ENCODE assay signal across 9 mouse cellular contexts in genomic region chr7:27552070-27552469, GRCm38 (mm10). TPM values are rescaled to one million over a fixed set of nuclear protein-coding genes. Genes with fewer than 3 reads are reported as not detected.
DNase-seq lines count a peak whose midpoint lies in the region; ATAC-seq lines count a peak whose summit lies in the region.
"Had no signal": no experiment of that assay in that cellular context is flagged by ENCODE, and none has a peak within 500 bp of the region (broad histone marks: within the 10 kb centered on the region; RNA-seq: fewer than 3 reads in every experiment).

No protein-coding gene starts in this region.

- WGBS in lung, embryonic 15.5 days = 43% methylated on average over 5 of the region's 5 CpGs
- WGBS in forebrain, embryonic 14.5 days = 62% methylated on average over 5 of the region's 5 CpGs
- 46% methylated on average over 5 of the region's 5 CpGs for WGBS in liver, embryonic 12.5 days (ENCODE audit: insufficient replicate concordance)
- WGBS in stomach, embryonic 14.5 days = 47% methylated on average over 5 of the region's 5 CpGs

- peaks cover 18% of the 10 kb centered on the region for H3K4me1 ChIP-seq in lung, embryonic 15.5 days
- H3K4me1 ChIP-seq in forebrain, embryonic 14.5 days (ENCODE audit: control insufficient read depth, insufficient read depth, low read length) = peaks cover 10% of the 10 kb centered on the region
- peaks cover 27% of the 10 kb centered on the region for H3K4me1 ChIP-seq in liver, embryonic 12.5 days
- H3K4me1 ChIP-seq in stomach, embryonic 14.5 days (ENCODE audit: control insufficient read depth, insufficient read depth, low read length) = peaks cover 4% of the 10 kb centered on the region; the same call in 1 of the 2 replicates

- H3K4me3 ChIP-seq in lung, embryonic 15.5 days = peak overlapping the region; percentile 68
- peak overlapping the region; percentile 73 for H3K4me3 ChIP-seq in forebrain, embryonic 14.5 days (ENCODE audit: low read depth, low read length)
- H3K4me3 ChIP-seq in liver, embryonic 12.5 days = peak overlapping the region; percentile 87
- peak overlapping the region; percentile 85 for H3K4me3 ChIP-seq in stomach, embryonic 14.5 days (ENCODE audit: low read depth, low read length)

- no peak for ATAC-seq in lung, embryonic 15.5 days (ENCODE audit: borderline replicate concordance, extremely low read depth, low FRiP score, low TSS enrichment)
- ATAC-seq in forebrain, embryonic 14.5 days = no peak
- no peak for ATAC-seq in liver, embryonic 12.5 days
- ATAC-seq in stomach, embryonic 14.5 days (ENCODE audit: insufficient number of reproducible peaks, insufficient read depth, low FRiP score, low read depth) = no peak

- H3K27me3 ChIP-seq in lung, embryonic 15.5 days = no peaks in the 10 kb centered on the region
- no peaks in the 10 kb centered on the region for H3K27me3 ChIP-seq in forebrain, embryonic 14.5 days (replicated peaks; ENCODE audit: control insufficient read depth, insufficient read depth, low read length)
- H3K27me3 ChIP-seq in liver, embryonic 12.5 days (replicated peaks) = no peaks in the 10 kb centered on the region
- H3K27me3 ChIP-seq in stomach, embryonic 14.5 days (ENCODE audit: control insufficient read depth, insufficient read depth, low read length) = no peaks in the 10 kb centered on the region

- DNase-seq in lung, adult 18-20 months = no peak
- no peak for DNase-seq in forebrain, embryonic 14.5 days (ENCODE audit: low spot score)
- no peak for DNase-seq in urinary bladder, postnatal 25 days (ENCODE audit: low spot score)
- no peak for DNase-seq in adrenal gland, postnatal 14 days
- DNase-seq in spleen, postnatal 10 days (ENCODE audit: low spot score in 2 of 2) = no peak
- DNase-seq: gastrocnemius, postnatal 25 days had no signal

- H3K9me3 ChIP-seq in lung, embryonic 15.5 days = no peaks in the 10 kb centered on the region
- H3K9me3 ChIP-seq in forebrain, embryonic 14.5 days (replicated peaks; ENCODE audit: control insufficient read depth, low read length) = no peaks in the 10 kb centered on the region
- no peaks in the 10 kb centered on the region for H3K9me3 ChIP-seq in liver, embryonic 12.5 days (replicated peaks)
- no peaks in the 10 kb centered on the region for H3K9me3 ChIP-seq in stomach, embryonic 14.5 days (ENCODE audit: control insufficient read depth, low read depth, low read length)

- H3K36me3 ChIP-seq in lung, embryonic 15.5 days = no peaks in the 10 kb centered on the region
- peaks cover 9% of the 10 kb centered on the region for H3K36me3 ChIP-seq in forebrain, embryonic 14.5 days (ENCODE audit: control insufficient read depth, insufficient read depth, low read length)
- peaks cover 21% of the 10 kb centered on the region for H3K36me3 ChIP-seq in liver, embryonic 12.5 days
- peaks cover 8% of the 10 kb centered on the region; the same call in 1 of the 2 replicates for H3K36me3 ChIP-seq in stomach, embryonic 14.5 days (ENCODE audit: control insufficient read depth, insufficient read depth, low read length)

- H3K4me2 ChIP-seq in lung, embryonic 15.5 days = peak overlapping the region; percentile 77
- peak overlapping the region; percentile 81 for H3K4me2 ChIP-seq in forebrain, embryonic 14.5 days (ENCODE audit: low read length)
- peak overlapping the region; percentile 87 for H3K4me2 ChIP-seq in liver, embryonic 12.5 days
- peak overlapping the region; percentile 88 for H3K4me2 ChIP-seq in stomach, embryonic 14.5 days (replicated peaks; ENCODE audit: low read depth, low read length)

- H3K27ac ChIP-seq in lung, embryonic 15.5 days = no peak overlapping the region
- no peak overlapping the region for H3K27ac ChIP-seq in forebrain, embryonic 14.5 days (ENCODE audit: low read depth, low read length)
- peak overlapping the region; percentile 66 for H3K27ac ChIP-seq in liver, embryonic 12.5 days
- no peak overlapping the region for H3K27ac ChIP-seq in stomach, embryonic 14.5 days (ENCODE audit: low read length)

- H3K9ac ChIP-seq in lung, embryonic 15.5 days = peak overlapping the region; percentile 40
- H3K9ac ChIP-seq in forebrain, embryonic 14.5 days (ENCODE audit: low read length) = peak overlapping the region; percentile 74; the same call in 1 of the 2 replicates
- 0 out of 2 replicates have a peak overlapping the region, but pooled peaks have one; percentile 35 for H3K9ac ChIP-seq in liver, embryonic 12.5 days
- H3K9ac ChIP-seq in stomach, embryonic 14.5 days (replicated peaks; ENCODE audit: low read depth, low read length) = peak overlapping the region; percentile 77; the same call in 1 of the 2 replicates

RNA-seq across cellular contexts. Expression of gene Pld3, which starts 0.9 kb away (rescaled TPM):
- 74.8 and 78.3 TPM in 2 replicates for polyA plus RNA-seq in lung, embryonic 15.5 days (2015; fragmentation: Nextera tagmentation; extraction: Ambion mirVana)
- 98.6 and 108 TPM in 2 replicates for polyA plus RNA-seq in forebrain, embryonic 14.5 days (2014; fragmentation: Nextera tagmentation; extraction: Ambion mirVana)
- polyA plus RNA-seq in liver, embryonic 12.5 days (2016; fragmentation: Nextera tagmentation; extraction: Ambion mirVana) = 46.6 and 49.1 TPM in 2 replicates
- 75.6 and 78.7 TPM in 2 replicates for polyA plus RNA-seq in stomach, embryonic 14.5 days (2014; fragmentation: Nextera tagmentation; extraction: Ambion mirVana)
- total RNA-seq in adrenal gland, postnatal 14 days (2021) = 87.2 and 100 TPM in 2 replicates

RNA-seq across cellular contexts. Expression of gene 2310022A10Rik, which starts 1.0 kb away (rescaled TPM):
- 24.0 and 24.8 TPM in 2 replicates for polyA plus RNA-seq in lung, embryonic 15.5 days (2015; fragmentation: Nextera tagmentation; extraction: Ambion mirVana)
- 26.3 and 31.2 TPM in 2 replicates for polyA plus RNA-seq in forebrain, embryonic 14.5 days (2014; fragmentation: Nextera tagmentation; extraction: Ambion mirVana)
- polyA plus RNA-seq in liver, embryonic 12.5 days (2016; fragmentation: Nextera tagmentation; extraction: Ambion mirVana) = 26.3 and 27.5 TPM in 2 replicates
- 17.6 and 18.4 TPM in 2 replicates for polyA plus RNA-seq in stomach, embryonic 14.5 days (2014; fragmentation: Nextera tagmentation; extraction: Ambion mirVana)
- 13.6 and 14.4 TPM in 2 replicates for total RNA-seq in adrenal gland, postnatal 14 days (2021)

RNA-seq across cellular contexts. Expression of gene Hipk4, which starts 29.0 kb away (rescaled TPM):
- polyA plus RNA-seq in lung, embryonic 15.5 days (2015; fragmentation: Nextera tagmentation; extraction: Ambion mirVana) = 0.87 and 0.92 TPM in 2 replicates
- polyA plus RNA-seq in forebrain, embryonic 14.5 days (2014; fragmentation: Nextera tagmentation; extraction: Ambion mirVana) = 0.08 and 0.27 TPM in 2 replicates
- 0.17 and 0.23 TPM in 2 replicates for polyA plus RNA-seq in liver, embryonic 12.5 days (2016; fragmentation: Nextera tagmentation; extraction: Ambion mirVana)
- 1.0 and 1.3 TPM in 2 replicates for polyA plus RNA-seq in stomach, embryonic 14.5 days (2014; fragmentation: Nextera tagmentation; extraction: Ambion mirVana)
- total RNA-seq in adrenal gland, postnatal 14 days (2021) = 0.44 and 0.64 TPM in 2 replicates

RNA-seq across cellular contexts. Expression of gene Akt2, which starts 39.3 kb away (rescaled TPM):
- polyA plus RNA-seq in lung, embryonic 15.5 days (2015; fragmentation: Nextera tagmentation; extraction: Ambion mirVana) = 89.6 and 98.5 TPM in 2 replicates
- 80.6 and 85.8 TPM in 2 replicates for polyA plus RNA-seq in forebrain, embryonic 14.5 days (2014; fragmentation: Nextera tagmentation; extraction: Ambion mirVana)
- polyA plus RNA-seq in liver, embryonic 12.5 days (2016; fragmentation: Nextera tagmentation; extraction: Ambion mirVana) = 45.0 and 45.2 TPM in 2 replicates
- 88.8 and 91.5 TPM in 2 replicates for polyA plus RNA-seq in stomach, embryonic 14.5 days (2014; fragmentation: Nextera tagmentation; extraction: Ambion mirVana)
- 197 and 255 TPM in 2 replicates for total RNA-seq in adrenal gland, postnatal 14 days (2021)

RNA-seq across cellular contexts. Expression of gene Prx, which starts 52.9 kb away (rescaled TPM):
- polyA plus RNA-seq in lung, embryonic 15.5 days (2015; fragmentation: Nextera tagmentation; extraction: Ambion mirVana) = 7.2 and 8.7 TPM in 2 replicates
- 0.55 and 0.73 TPM in 2 replicates for polyA plus RNA-seq in forebrain, embryonic 14.5 days (2014; fragmentation: Nextera tagmentation; extraction: Ambion mirVana)
- 0.91 and 1.2 TPM in 2 replicates for polyA plus RNA-seq in liver, embryonic 12.5 days (2016; fragmentation: Nextera tagmentation; extraction: Ambion mirVana)
- 1.4 and 1.5 TPM in 2 replicates for polyA plus RNA-seq in stomach, embryonic 14.5 days (2014; fragmentation: Nextera tagmentation; extraction: Ambion mirVana)
- total RNA-seq in adrenal gland, postnatal 14 days (2021) = 2.7 and 3.5 TPM in 2 replicates
